Mouse (Mus musculus) adipocyte (in vitro differentiated cells): ENCODE measurements around the gene Stx11.

ENCODE experiments used
- DNase-seq: peaks from one replicate; pipeline ENCODE4 v3.0.0-alpha.2; 2016; ENCODE audit warnings: low spot score

Gene Stx11

GRCm38 (mm10) chr10:12915826-12916225 lies 48.3 kb downstream of the Stx11 start:
- no peak for DNase-seq

- no peak for DNase-seq
Measured at GRCm38 (mm10) chr10:12914203-12914602, 49.9 kb downstream of the Stx11 start.

DNA sequence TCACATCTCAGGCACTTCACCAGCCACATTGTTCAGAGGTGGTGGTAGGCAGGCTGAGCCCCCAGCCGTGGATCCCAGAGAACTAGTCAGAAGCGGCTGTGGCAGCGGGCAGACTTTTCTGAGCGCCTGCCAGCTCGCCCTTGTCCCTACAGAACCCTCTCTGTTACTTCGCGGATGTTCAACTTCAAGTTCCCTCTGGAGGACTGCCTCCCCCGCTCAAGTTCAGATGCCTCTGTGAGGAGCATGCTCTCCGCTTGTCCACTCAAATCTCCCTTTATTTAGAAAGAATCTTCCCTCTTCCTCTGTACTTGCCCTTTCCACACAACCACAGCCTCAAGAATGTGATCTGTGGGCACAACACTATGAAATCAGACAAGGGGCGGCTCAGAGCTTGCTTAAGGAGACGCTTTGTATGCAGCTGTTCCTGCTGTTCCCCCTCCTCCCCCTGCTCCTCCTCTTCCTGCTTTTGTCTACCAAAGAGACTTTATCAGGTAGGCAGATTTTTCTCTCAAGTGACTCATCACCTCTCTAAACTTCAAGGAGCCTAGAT lies 52.0 kb downstream of the Stx11 start:
- DNase-seq, result no peak

GRCm38 (mm10) chr10:12911451-12911850 lies 52.6 kb downstream of the Stx11 start:
- no peak for DNase-seq

DNA sequence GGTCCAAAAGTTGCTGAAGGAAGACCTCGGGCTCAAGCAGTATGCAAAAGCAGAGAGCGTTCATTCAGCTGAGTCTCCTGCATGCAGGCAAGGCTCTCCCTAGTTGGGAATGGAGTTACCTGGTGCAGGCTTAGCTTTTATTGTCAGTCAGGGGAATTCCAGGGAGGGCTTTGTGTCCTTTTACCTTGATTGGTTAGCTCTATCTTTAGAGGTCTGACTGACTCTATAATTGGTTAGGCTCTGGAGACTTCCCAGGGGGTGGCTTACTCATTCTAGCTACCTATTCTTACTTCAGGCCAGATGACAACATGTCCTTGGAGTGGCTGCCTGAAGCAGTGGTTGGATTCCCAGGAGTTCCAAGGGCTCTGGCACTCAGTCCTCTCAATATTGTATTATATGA lies 54.2 kb downstream of the Stx11 start:
- DNase-seq, result no peak

- DNase-seq, result no peak
Measured at GRCm38 (mm10) chr10:12909179-12909578, 54.9 kb downstream of the Stx11 start.

GRCm38 (mm10) chr10:12904140-12904528 lies 60.0 kb downstream of the Stx11 start:
- DNase-seq, result no peak

DNA sequence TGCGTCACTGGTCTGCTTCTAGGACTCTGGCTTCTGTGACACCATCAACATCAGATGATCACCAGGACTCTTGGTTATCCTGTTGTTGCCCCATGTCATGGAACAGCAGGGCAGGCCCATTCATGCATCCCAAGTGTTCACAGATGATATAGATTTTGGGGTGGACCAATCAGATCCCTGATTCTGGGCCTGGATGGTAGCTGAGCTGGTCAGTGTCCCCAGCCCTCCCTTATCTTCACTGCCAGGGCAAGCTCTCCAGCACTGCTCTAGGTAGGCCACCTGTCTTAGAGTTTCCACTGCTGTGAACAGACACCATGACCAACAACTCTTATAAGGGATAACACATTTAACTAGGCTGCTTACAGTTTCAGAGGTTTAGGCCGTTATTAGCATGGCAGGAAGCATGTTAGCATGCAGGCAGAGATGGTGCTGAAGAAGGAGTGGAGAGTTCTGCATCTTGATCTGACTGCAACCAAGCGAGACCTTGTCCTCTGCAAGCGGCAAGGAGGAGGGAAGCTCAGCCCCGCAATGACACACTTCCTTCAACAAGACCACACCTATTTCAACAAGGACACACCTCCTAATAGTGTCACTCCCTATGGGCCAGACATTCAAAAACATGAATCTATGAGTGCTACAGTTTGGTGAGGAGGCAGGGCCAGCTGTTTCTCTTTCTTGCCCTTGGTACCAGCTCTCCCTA lies 60.5 kb downstream of the Stx11 start:
- no peak for DNase-seq

DNA sequence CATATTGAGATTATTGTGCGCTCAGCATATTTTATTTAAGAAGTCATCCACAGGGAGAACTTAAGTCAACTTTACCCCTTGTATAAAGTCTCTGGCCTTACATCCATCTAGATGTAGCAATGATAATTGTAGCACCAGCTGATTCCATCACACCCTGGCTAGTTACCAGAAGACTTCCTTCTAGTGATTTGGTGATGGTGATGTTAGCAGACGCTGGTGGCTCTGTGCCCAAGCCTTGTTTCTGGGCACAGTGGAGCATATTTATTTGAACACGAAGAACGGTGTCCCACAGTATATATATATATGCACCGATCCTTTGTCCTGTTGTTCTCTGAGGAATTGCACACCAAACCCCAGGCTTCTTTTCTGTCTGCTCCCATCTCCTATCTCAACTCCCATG lies 64.2 kb downstream of the Stx11 start:
- DNase-seq, result no peak

DNA sequence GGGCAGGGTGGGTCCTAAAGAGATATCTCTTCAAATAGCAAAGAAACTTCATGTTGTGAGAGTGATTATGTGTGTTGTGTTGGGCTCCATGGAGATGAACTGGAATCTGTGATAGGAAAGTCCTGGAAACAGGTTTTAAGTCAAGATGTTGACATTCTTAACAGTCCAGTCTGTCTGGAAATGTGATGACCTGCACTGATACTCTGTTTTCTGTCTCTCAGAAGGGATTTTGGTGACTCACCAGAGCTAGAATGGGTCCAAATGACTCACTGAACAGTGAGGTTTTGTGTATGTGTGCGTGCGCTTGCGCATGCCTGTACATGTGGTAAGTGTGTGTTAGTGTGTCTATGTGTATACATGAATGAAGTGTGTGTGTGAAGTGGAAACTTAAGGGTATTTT lies 70.8 kb downstream of the Stx11 start:
- DNase-seq, result no peak

GRCm38 (mm10) chr10:12888373-12888772 lies 75.7 kb downstream of the Stx11 start:
- DNase-seq, result no peak
